Mouse (Mus musculus) spleen, adult 2 months (tissue): Measurements from ENCODE around the gene P2ry6.

Source experiments
- CTCF ChIP-seq: fragments of 200-500 bp; IDR thresholded peaks from 2 replicates; pipeline ENCODE4 v1.5.1; 2011; ENCODE audit warnings: mild to moderate bottlenecking, inconsistent platforms; ENCODE audit not compliant: insufficient read depth, insufficient read length, insufficient replicate concordance; ENCODE audit errors: extremely low read depth
- POLR2A ChIP-seq: fragments of 200-500 bp; IDR thresholded peaks from 2 replicates; pipeline ENCODE4 v1.6.1; 2011; ENCODE audit warnings: low read depth, low read length, inconsistent platforms

GRCm38 (mm10) chr7:100906029-100906789 is 68.2 kb downstream of the P2ry6 start:
- TF ChIP-seq CTCF (no peak), POLR2A (no peak)
